Mouse (Mus musculus) erythroblast, embryonic 14.5 days (primary cell): ENCODE measurements around the gene Bbs7.

ENCODE experiments used
- GATA1 ChIP-seq: IDR thresholded peaks from 2 replicates; pipeline ENCODE4 v1.6.1; 2012; ENCODE audit warnings: low read length, inconsistent platforms, mixed read lengths
- TAL1 ChIP-seq: IDR thresholded peaks from 3 replicates; pipeline ENCODE4 v1.6.1; 2012; ENCODE audit warnings: low read length, inconsistent platforms, mixed read lengths

DNA sequence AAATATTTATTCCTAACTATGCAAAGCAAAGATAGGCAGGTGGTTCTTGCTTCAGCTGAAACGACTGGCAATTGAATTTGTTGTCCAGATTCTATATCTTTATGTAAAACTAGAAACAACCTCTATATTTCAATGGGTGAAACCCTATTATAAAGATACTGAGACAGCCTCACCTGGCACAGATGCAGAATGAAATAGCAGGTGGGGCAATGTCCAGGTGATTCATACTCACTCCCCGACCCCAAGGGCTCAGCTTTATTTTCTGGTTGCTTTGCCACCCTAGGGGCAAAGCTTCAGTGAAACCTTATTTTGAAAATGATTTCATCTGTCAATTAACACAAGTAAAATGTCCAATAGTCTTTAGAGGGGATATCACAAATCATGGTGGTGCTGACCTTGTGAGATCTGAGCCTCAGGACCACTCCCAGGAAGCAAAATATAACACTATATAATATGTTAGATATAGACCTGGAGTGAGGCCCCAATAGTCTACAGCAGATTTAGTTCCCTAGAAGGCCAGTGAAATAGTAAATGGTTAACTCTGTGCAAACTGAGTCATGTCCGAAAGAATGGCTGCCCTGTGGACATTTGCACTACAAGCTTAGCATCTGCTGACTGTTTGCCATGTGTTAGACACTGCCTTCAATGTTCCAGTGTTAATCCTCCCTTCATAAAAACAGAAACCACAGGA lies 31.4 kb upstream of the Bbs7 start:
- no peak for TF ChIP-seq TAL1
- TF ChIP-seq GATA1: no peak
